20 mouse cellular contexts compared by ENCODE assay signal in the genomic region with DNA sequence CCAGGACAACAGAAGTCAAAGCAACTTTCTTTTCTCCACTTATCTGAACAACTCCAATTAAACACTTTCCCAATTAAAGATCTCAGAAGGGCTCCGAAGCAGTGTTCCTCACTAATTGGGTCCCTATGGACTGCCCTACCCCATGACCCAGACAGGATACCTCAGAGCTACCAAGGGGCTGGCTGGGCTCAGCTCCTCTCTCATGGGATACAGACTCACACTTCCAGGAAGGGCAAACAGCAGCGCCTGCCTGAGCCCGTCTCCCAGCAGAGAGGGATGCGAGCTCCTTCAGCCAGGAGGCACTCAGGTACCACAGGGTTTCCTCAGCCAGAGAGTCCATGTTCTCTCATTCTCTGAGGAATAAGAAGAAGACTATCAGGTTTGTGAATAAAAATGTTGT. TPM values are rescaled to one million over a fixed set of nuclear protein-coding genes. Genes with fewer than 3 reads are reported as not detected.
"Had no signal": no experiment of that assay in that cellular context is flagged by ENCODE, and none has a peak within 500 bp of the region (broad histone marks: within the 10 kb centered on the region; RNA-seq: fewer than 3 reads in every experiment).

No protein-coding gene starts in this region.

- H3K9me3 ChIP-seq: liver, embryonic 15.5 days; lung, embryonic 15.5 days; midbrain, embryonic 10.5 days; neural tube, embryonic 13.5 days; neural tube, embryonic 15.5 days had no signal

- DNase-seq: liver, postnatal 0 days; lung, adult 2 months; lung, postnatal 14 days; lung, postnatal 36 days; midbrain, embryonic 14.5 days; right cerebral cortex, adult 18-20 months; right cerebral cortex, postnatal 25 days; right cerebral cortex, postnatal 4 days; spleen, adult 18-20 months; thymus, adult 18-20 months; thymus, postnatal 14 days; thymus, postnatal 36 days had no signal

- ATAC-seq: liver, postnatal 0 days; lung, postnatal 0 days; midbrain, embryonic 16.5 days had no signal

- H3K27ac ChIP-seq: liver, embryonic 15.5 days; lung, embryonic 15.5 days; midbrain, embryonic 10.5 days; neural tube, embryonic 13.5 days; neural tube, embryonic 15.5 days had no signal

- H3K27me3 ChIP-seq: lung, embryonic 15.5 days; neural tube, embryonic 13.5 days; neural tube, embryonic 15.5 days had no signal

- H3K36me3 ChIP-seq: liver, embryonic 15.5 days; lung, embryonic 15.5 days; midbrain, embryonic 10.5 days; neural tube, embryonic 13.5 days; neural tube, embryonic 15.5 days had no signal

- H3K4me2 ChIP-seq: liver, embryonic 15.5 days; lung, embryonic 15.5 days; neural tube, embryonic 13.5 days; neural tube, embryonic 15.5 days had no signal

- H3K4me3 ChIP-seq: liver, embryonic 15.5 days; lung, embryonic 15.5 days; midbrain, embryonic 10.5 days; myocyte; neural tube, embryonic 13.5 days; neural tube, embryonic 15.5 days had no signal

- H3K4me1 ChIP-seq: liver, embryonic 15.5 days; lung, embryonic 15.5 days; neural tube, embryonic 15.5 days had no signal

- H3K9ac ChIP-seq: liver, embryonic 15.5 days; liver, postnatal 0 days; lung, embryonic 15.5 days; neural tube, embryonic 13.5 days; neural tube, embryonic 15.5 days had no signal

RNA-seq across cellular contexts. Expression of gene Homer2, which starts 9.4 kb away (rescaled TPM):
- polyA plus RNA-seq: myocyte had no signal
